Mouse (Mus musculus) bone marrow, adult 2 months (tissue): ENCODE measurements around the gene Sbf2.

Experiments used
- CTCF ChIP-seq: fragments of 200-500 bp; IDR thresholded peaks from 2 replicates; pipeline ENCODE4 v1.5.1; 2011; ENCODE audit warnings: low read length, control low read depth; ENCODE audit not compliant: control insufficient read depth, insufficient read depth
- POLR2A ChIP-seq: fragments of 200-500 bp; IDR thresholded peaks from 2 replicates; pipeline ENCODE4 v1.6.1; 2011; ENCODE audit warnings: low read depth, mild to moderate bottlenecking, control low read depth, low read length, borderline replicate concordance; ENCODE audit not compliant: control insufficient read depth

- no peak for TF ChIP-seq CTCF
- no peak for TF ChIP-seq POLR2A
Observed at GRCm38 (mm10) chr7:110359391-110359790, 255.3 kb downstream of the Sbf2 start.
